Mouse (Mus musculus) cortical plate, adult 2 months (tissue): ENCODE measurements around the gene Fcer2a.

Experiments
- CTCF ChIP-seq: fragments of 200-500 bp; IDR thresholded peaks from 2 replicates; pipeline ENCODE4 v1.5.1; 2011; ENCODE audit warnings: mild to moderate bottlenecking, control low read depth, low read length; ENCODE audit not compliant: insufficient read depth; ENCODE audit errors: extremely low read depth
- POLR2A ChIP-seq: fragments of 200-500 bp; IDR thresholded peaks from 2 replicates; pipeline ENCODE4 v1.6.1; 2011; ENCODE audit warnings: mild to moderate bottlenecking, low read length, control low read depth; ENCODE audit not compliant: insufficient read depth; ENCODE audit errors: extremely low read depth

DNA sequence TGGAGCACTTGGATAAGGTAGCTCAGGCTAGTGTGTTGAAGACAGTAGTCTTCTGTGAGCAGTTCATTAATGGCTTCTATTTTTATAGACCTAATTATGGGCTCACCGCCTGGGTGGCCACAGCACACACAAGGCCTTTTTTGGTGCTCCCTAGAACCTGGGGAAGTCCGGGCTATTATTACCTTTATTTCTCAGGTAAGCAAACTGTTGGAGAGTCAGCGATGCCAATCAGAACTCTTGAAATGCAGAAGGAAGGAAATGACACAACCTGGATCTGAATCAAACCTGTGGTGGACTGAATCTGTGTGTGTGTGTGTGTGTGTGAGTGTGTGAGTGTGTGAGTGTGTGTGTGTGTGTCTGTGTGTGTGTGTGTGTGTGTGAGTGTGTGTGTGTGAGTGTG lies at the start of gene Fcer2a:
- TF ChIP-seq POLR2A (no peak), CTCF (no peak)
